Mouse (Mus musculus) kidney, embryonic 16.5 days (tissue): ENCODE data around the gene Adamtsl1. TPM values are rescaled to one million over a fixed set of nuclear protein-coding genes. Genes with fewer than 3 reads are reported as not detected.
A peak's percentile ranks its signal among the peaks of the same experiment; 100 is the strongest.

ENCODE experiments used
- ATAC-seq: fragments of 200-750 bp; cut with Nextera tagmentation; 2 replicates; pipeline ENCODE4 v1.8.0; 2017; ENCODE audit warnings: moderate TSS enrichment; ENCODE audit not compliant: low FRiP score, low TSS enrichment
- H3K27ac ChIP-seq: fragments of 300-500 bp; sonication (generic); 2 replicates; pipeline ENCODE4 v1.5.1; 2014; ENCODE audit warnings: low read length
- H3K27me3 ChIP-seq: fragments of 300-500 bp; sonication (generic); 2 replicates; pipeline ENCODE4 v1.6.1; 2014; ENCODE audit warnings: low read length, control low read depth, mixed read lengths; ENCODE audit not compliant: insufficient read depth
- H3K36me3 ChIP-seq: fragments of 300-500 bp; sonication (generic); 2 replicates; pipeline ENCODE4 v1.6.1; 2014; ENCODE audit warnings: low read length, control low read depth, mixed read lengths; ENCODE audit not compliant: insufficient read depth
- H3K4me1 ChIP-seq: fragments of 300-500 bp; sonication (generic); 2 replicates; pipeline ENCODE4 v1.6.1; 2014; ENCODE audit warnings: low read length, control low read depth, mixed read lengths; ENCODE audit not compliant: insufficient read depth
- H3K4me2 ChIP-seq: fragments of 300-500 bp; sonication (generic); replicated peaks from 2 replicates; pipeline ENCODE4 v1.6.1; 2014; ENCODE audit warnings: low read depth, low read length
- H3K4me3 ChIP-seq: fragments of 300-500 bp; sonication (generic); 2 replicates; pipeline ENCODE4 v1.5.1; 2014; ENCODE audit warnings: mild to moderate bottlenecking, low read length
- H3K9ac ChIP-seq: fragments of 300-500 bp; sonication (generic); replicated peaks from 2 replicates; pipeline ENCODE4 v1.6.1; 2014; ENCODE audit warnings: low read length
- H3K9me3 ChIP-seq: fragments of 300-500 bp; sonication (generic); 2 replicates; pipeline ENCODE4 v1.6.1; 2016; ENCODE audit warnings: low read length, control low read depth
- whole genome bisulfite sequencing: fragments of 180-500 bp; shearing (Covaris S2); extraction: QIAGEN DNeasy Blood & Tissue Kit; methylation state at CpG from one replicate; pipeline ENCODE4 v1.1.7; 2014; 5-methylcytosine and 5-hydroxymethylcytosine counted together
- polyA plus RNA-seq: library from polyadenylated mRNA; unstranded; fragments of >200 nt; fragmentation: Nextera tagmentation; extraction: Ambion mirVana; gene quantifications from 2 replicates; pipeline ENCODE4 v1.2.1, GENCODE M21; 2015

Gene Adamtsl1
- polyA plus RNA-seq, 1 experiment from 2014 or later = 18.1 TPM

DNA sequence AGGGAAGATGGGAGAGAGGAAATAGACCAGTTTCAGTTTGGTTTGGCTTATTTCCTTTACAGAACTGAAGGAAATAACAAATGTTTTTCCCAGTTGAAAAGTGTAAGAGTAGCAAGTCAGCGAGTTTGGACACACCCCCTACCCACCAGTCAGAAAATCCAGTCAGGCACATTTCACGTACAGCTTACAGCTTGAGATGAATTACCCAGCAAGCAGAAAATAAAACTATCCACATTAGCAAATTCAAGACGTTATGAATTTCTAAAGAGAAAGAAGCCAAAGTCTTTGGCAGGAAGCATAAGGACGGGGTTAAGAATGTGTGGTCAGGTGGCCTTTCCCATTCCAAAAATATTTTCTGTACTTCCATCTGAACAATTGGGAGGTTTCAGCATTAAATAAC lies 838.1 kb downstream of the Adamtsl1 start:
- H3K27ac ChIP-seq = peak overlapping the region; percentile 79
- 51% methylated on average over 4 of the region's 4 CpGs for WGBS
- no peaks in the 10 kb centered on the region for H3K4me1 ChIP-seq
- no peak overlapping the region for H3K9ac ChIP-seq
- ATAC-seq = 0 out of 2 replicates have a peak, but pooled peaks have one; percentile 42
- H3K36me3 ChIP-seq = no peaks in the 10 kb centered on the region
- no peaks in the 10 kb centered on the region for H3K27me3 ChIP-seq
- H3K4me2 ChIP-seq = no peak overlapping the region; the same call in 1 of the 2 replicates
- no peaks in the 10 kb centered on the region for H3K9me3 ChIP-seq
- H3K4me3 ChIP-seq = no peak overlapping the region

DNA sequence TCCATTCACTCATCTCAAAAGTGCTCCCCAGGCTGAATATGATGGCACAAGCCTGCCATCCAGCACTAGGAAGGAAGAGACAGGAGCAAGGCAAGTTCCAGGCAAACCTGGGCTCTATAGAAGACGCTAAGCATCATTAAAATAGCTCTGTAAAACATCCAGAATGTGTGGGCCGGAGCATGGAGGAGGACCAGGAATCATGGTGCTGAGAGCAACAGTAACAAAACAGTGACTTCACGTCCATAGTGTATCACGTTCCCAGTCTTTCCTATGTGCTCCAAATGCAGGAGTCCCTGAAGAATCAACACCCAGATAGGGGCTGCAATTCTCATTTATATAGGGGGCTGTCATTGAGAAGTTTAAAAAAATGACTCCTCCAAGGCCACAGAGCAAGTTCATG lies 839.6 kb downstream of the Adamtsl1 start:
- 71% methylated on average over 4 of the region's 4 CpGs for WGBS

DNA sequence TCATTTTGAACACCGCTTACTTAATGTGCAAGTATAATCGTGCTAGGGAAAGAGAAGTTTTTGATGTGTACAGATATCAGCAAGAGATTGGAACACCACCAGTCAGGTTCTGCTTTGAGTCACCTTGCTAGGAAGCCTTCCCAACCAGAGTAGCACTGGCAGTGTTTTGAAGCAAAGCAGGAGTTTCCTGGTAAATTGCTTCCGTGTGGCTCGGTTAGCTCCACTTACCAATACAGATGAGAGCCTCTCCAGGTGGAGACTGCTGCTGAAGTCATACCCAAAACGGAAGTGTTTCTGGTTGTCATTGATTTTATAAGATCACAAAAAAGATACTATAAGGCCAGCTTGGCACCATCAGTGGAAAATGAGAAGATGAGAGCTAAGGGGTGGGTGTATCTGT lies 845.4 kb downstream of the Adamtsl1 start:
- H3K4me1 ChIP-seq = no peaks in the 10 kb centered on the region
- no peaks in the 10 kb centered on the region for H3K27me3 ChIP-seq
- no peak overlapping the region for H3K27ac ChIP-seq
- H3K36me3 ChIP-seq = no peaks in the 10 kb centered on the region
- no peak overlapping the region for H3K9ac ChIP-seq
- no peaks in the 10 kb centered on the region for H3K9me3 ChIP-seq
- no peak for ATAC-seq
- WGBS = 87% methylated on average over 5 of the region's 5 CpGs
- no peak overlapping the region for H3K4me2 ChIP-seq
- no peak overlapping the region for H3K4me3 ChIP-seq

More for the DNA sequence above, 839.6 kb downstream of the Adamtsl1 start:
- no peak overlapping the region for H3K4me2 ChIP-seq
- H3K27ac ChIP-seq = no peak overlapping the region
- H3K9me3 ChIP-seq = no peaks in the 10 kb centered on the region
- no peak for ATAC-seq
- no peak overlapping the region for H3K9ac ChIP-seq
- H3K36me3 ChIP-seq = no peaks in the 10 kb centered on the region
- no peaks in the 10 kb centered on the region for H3K4me1 ChIP-seq
- H3K4me3 ChIP-seq = no peak overlapping the region
- H3K27me3 ChIP-seq = no peaks in the 10 kb centered on the region

DNA sequence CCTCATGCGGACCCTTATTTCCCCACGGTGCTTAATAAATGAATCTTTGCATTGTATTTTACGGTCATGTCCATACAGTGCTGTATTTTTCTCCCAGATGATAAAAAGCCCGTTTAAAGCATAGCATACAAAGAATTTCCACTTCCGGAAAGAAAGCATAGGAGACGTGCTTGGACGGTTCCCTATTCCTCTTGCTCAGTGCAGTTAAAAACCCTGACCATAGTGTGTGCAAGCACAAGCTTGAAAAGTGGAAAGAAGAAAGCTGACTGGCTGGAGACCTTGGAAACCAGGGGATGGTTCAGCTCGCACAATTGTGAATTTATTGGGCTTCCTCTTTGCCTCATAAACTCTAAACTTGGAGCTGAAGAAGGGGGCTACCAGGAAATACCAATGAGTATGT lies 855.1 kb downstream of the Adamtsl1 start:
- H3K27me3 ChIP-seq = no peaks in the 10 kb centered on the region
- 42% methylated on average over 8 of the region's 8 CpGs for WGBS
- no peaks in the 10 kb centered on the region for H3K9me3 ChIP-seq
- no peak for ATAC-seq
- no peaks in the 10 kb centered on the region for H3K36me3 ChIP-seq
- no peak overlapping the region for H3K4me3 ChIP-seq
- no peak overlapping the region for H3K4me2 ChIP-seq
- no peak overlapping the region for H3K9ac ChIP-seq
- no peak overlapping the region for H3K27ac ChIP-seq
- peaks cover 4% of the 10 kb centered on the region; the same call in 1 of the 2 replicates for H3K4me1 ChIP-seq

GRCm38 (mm10) chr4:86373166-86373565 lies 859.2 kb downstream of the Adamtsl1 start:
- Histone ChIP-seq H3K9ac (no peak overlapping the region), H3K27me3 (no peaks in the 10 kb centered on the region), H3K9me3 (no peaks in the 10 kb centered on the region), H3K4me2 (no peak overlapping the region), H3K27ac (no peak overlapping the region), H3K36me3 (no peaks in the 10 kb centered on the region), H3K4me1 (peaks cover 4% of the 10 kb centered on the region; the same call in 1 of the 2 replicates), H3K4me3 (no peak overlapping the region)
- 53% methylated on average over 2 of the region's 2 CpGs for WGBS
- no peak for ATAC-seq

DNA sequence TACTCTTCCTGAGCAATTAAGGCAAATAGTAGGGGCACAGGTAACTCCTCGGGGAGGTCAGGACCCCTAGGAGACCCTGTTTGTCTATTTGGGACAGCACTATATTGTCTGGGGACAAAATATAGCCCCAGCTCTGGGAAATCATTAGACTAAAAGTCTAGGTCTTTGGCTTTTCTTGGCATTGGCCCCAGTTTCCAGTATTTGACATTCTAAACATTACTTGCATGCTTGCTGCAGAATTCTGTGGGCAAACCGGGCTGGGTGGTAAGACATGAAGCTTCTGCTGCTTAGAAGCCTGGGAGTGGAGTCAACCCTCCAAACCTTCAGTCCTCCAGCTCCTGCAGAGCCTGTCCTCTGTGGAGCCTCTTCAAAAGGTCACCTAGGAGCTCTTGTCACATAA lies 869.2 kb downstream of the Adamtsl1 start:
- no peaks in the 10 kb centered on the region for H3K9me3 ChIP-seq
- H3K36me3 ChIP-seq = no peaks in the 10 kb centered on the region
- H3K27me3 ChIP-seq = no peaks in the 10 kb centered on the region
- no peak for ATAC-seq
- no peak overlapping the region for H3K9ac ChIP-seq
- no peak overlapping the region for H3K4me3 ChIP-seq
- 44% methylated on average over 2 of the region's 2 CpGs for WGBS
- H3K27ac ChIP-seq = no peak overlapping the region
- no peak overlapping the region for H3K4me2 ChIP-seq
- peaks cover 3% of the 10 kb centered on the region; the same call in 1 of the 2 replicates for H3K4me1 ChIP-seq

DNA sequence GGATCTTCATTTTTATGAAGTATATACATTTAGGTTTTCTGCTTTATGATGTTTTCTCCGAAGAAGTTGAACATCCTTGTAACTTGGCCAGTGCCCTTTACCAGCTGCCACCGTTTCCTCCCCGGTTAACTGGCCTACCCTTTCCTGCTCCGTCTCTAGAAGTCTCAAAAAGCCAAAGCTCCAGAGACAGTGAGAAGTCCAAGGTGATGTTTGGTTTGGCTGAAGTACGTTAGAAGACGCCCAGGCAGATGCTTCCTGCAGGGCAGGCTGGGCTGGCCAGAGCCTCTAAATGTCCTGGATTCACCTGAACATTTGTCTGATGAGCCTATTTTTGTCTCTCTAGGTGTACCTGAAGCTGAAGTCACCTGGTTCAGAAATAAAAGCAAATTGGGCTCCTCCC lies 871.1 kb downstream of the Adamtsl1 start:
- Histone ChIP-seq H3K27ac (no peak overlapping the region), H3K27me3 (no peaks in the 10 kb centered on the region), H3K4me2 (no peak overlapping the region), H3K9me3 (no peaks in the 10 kb centered on the region), H3K4me1 (peaks cover 11% of the 10 kb centered on the region), H3K9ac (no peak overlapping the region), H3K4me3 (no peak overlapping the region), H3K36me3 (no peaks in the 10 kb centered on the region)
- 85% methylated on average over 6 of the region's 6 CpGs for WGBS
- no peak for ATAC-seq

DNA sequence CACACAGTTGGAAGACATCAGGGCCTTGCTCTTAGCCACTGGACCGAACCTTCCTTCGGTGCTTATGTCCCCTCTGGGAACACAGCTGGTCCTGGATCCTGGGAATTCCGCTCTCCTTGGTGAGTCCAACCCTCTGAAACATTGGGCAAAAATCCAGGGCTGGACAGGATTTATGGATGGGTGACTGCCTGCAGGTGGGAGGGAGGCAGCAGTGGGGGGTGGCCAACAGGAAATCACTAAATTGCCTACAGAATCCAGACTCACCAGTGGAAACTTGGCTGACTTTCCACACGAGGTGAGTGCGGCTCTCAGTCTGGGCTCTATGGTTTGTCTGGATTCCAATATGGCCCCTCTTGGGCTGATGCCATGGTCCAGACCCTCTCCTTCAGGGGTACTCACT lies 874.5 kb downstream of the Adamtsl1 start:
- Histone ChIP-seq H3K9me3 (no peaks in the 10 kb centered on the region), H3K4me2 (no peak overlapping the region), H3K4me3 (no peak overlapping the region), H3K36me3 (no peaks in the 10 kb centered on the region), H3K9ac (no peak overlapping the region), H3K27ac (peak overlapping the region; percentile 71; the same call in 1 of the 2 replicates), H3K27me3 (no peaks in the 10 kb centered on the region), H3K4me1 (peaks cover 8% of the 10 kb centered on the region)
- 43% methylated on average over 5 of the region's 5 CpGs for WGBS
- ATAC-seq = peak; percentile 63; the same call in 1 of the 2 replicates

GRCm38 (mm10) chr4:86391176-86391575 lies 877.2 kb downstream of the Adamtsl1 start:
- no peak overlapping the region for H3K4me3 ChIP-seq
- no peak overlapping the region for H3K27ac ChIP-seq
- 75% methylated on average over 3 of the region's 3 CpGs for WGBS
- no peaks in the 10 kb centered on the region for H3K36me3 ChIP-seq
- peaks cover 8% of the 10 kb centered on the region for H3K4me1 ChIP-seq
- no peaks in the 10 kb centered on the region for H3K9me3 ChIP-seq
- no peaks in the 10 kb centered on the region for H3K27me3 ChIP-seq
- no peak overlapping the region for H3K4me2 ChIP-seq
- ATAC-seq = no peak
- no peak overlapping the region for H3K9ac ChIP-seq

GRCm38 (mm10) chr4:86395636-86396035 lies 881.7 kb downstream of the Adamtsl1 start:
- Histone ChIP-seq H3K4me1 (peaks cover 10% of the 10 kb centered on the region), H3K27me3 (no peaks in the 10 kb centered on the region), H3K36me3 (no peaks in the 10 kb centered on the region), H3K27ac (no peak overlapping the region), H3K9me3 (no peaks in the 10 kb centered on the region), H3K9ac (no peak overlapping the region), H3K4me3 (no peak overlapping the region), H3K4me2 (no peak overlapping the region)
- no peak for ATAC-seq
- WGBS = 72% methylated on average over 6 of the region's 6 CpGs
